Mouse (Mus musculus): ENCODE measurements at regions not wholly inside any gene's neighbourhood (a gene's known extent, or its start where the extent isn't known, plus 50 kb on each side); places are given as distances from the start of the nearest gene placed in this dataset.

DNA sequence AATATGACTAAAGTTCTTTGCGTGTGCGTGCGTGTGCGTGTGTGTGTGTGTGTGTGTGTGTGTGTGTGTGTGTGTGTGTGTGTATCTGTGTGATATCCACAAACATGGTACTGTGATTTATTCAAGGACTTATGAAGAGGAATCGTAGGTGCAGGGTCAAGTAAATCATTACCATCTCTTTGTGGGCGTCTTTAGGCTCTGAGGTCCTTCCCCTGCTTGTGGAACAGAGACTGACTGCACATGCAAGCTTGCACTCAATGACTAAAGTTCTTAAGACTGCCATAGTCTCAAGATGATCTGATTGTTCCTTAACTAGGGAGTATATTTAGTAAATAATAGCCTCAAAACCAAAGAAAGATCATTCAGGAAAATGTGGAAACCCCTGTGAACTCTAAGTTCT is 241.1 kb downstream of the Rnf152 start:
- TF ChIP-seq CTCF (IDR thresholded peaks at IDR 0.05; ENCODE audit: control insufficient read depth, insufficient read depth, low read length) (no peak), POLR2A (IDR thresholded peaks at IDR 0.05; ENCODE audit: borderline replicate concordance, control insufficient read depth, low read depth, low read length) (no peak)
